Mouse (Mus musculus): Measurements from ENCODE around the gene Mta2. TPM values are rescaled to one million over a fixed set of nuclear protein-coding genes. Genes with fewer than 3 reads are reported as not detected.
A peak's percentile ranks its signal among the peaks of the same experiment; 100 is the strongest.

Mta2 gene
- total and polyA plus RNA-seq, 3 experiments = 116 to 171 (median 167) TPM

GRCm38 (mm10) chr19:8941136-8941514 lies 550 bp upstream of the Mta2 start:
- TF ChIP-seq ZMIZ1 (IDR thresholded peaks at IDR 0.05; ENCODE audit: low read depth, low read length) = no peak
- no peak for TF ChIP-seq CTCF (IDR thresholded peaks at IDR 0.05 in 2 of 3, conservative IDR thresholded peaks at IDR 0.05 in 1 of 3; ENCODE audit: control insufficient read depth in 1 of 3, insufficient read depth in 1 of 3, low read depth in 2 of 3, low read length in 3 of 3, poor library complexity in 1 of 3, severe bottlenecking in 1 of 3)
- no peak for TF ChIP-seq USF1 (IDR thresholded peaks at IDR 0.05; ENCODE audit: low read depth, low read length)
- TF ChIP-seq SIN3A (IDR thresholded peaks at IDR 0.05; ENCODE audit: low read length) = no peak
- TF ChIP-seq MAX (IDR thresholded peaks at IDR 0.05; ENCODE audit: low read length) = no peak
- no peak for TF ChIP-seq GATA1 (IDR thresholded peaks at IDR 0.05; ENCODE audit: low read depth, low read length)
- TF ChIP-seq UBTF (IDR thresholded peaks at IDR 0.05; ENCODE audit: borderline replicate concordance, insufficient read depth, low read depth, low read length) = no peak
- TF ChIP-seq EP300 (IDR thresholded peaks at IDR 0.05; ENCODE audit: low read depth in 1 of 2, low read length in 2 of 2) = no peak
- no peak for TF ChIP-seq MEF2A (IDR thresholded peaks at IDR 0.05; ENCODE audit: extremely low read depth, insufficient replicate concordance, low read depth, low read length, poor library complexity, severe bottlenecking)
- Histone ChIP-seq H3K79me2 (ENCODE audit: control insufficient read depth, insufficient read depth, low read length, poor library complexity) (peaks cover 36% of the 10 kb centered on the region), H3K4me3 (ENCODE audit: control insufficient read depth in 1 of 2, insufficient read depth in 1 of 2, low read depth in 2 of 2, low read length in 2 of 2) (peak overlapping the region; percentile 45 to 56), H3K9me3 (replicated peaks; ENCODE audit: insufficient read depth, low read length) (no peaks in the 10 kb centered on the region), H3K36me3 (ENCODE audit: control insufficient read depth in 1 of 2, insufficient read depth in 2 of 2, low read length in 2 of 2) (peaks cover 4 to 32% of the 10 kb centered on the region in 2 experiments), H3K27ac (ENCODE audit: control insufficient read depth, low read depth, low read length) (peak overlapping the region; percentile 71), H3K4me1 (ENCODE audit: control insufficient read depth in 1 of 2, insufficient read depth in 2 of 2, low read length in 2 of 2) (peaks cover 9 to 33% of the 10 kb centered on the region in 2 experiments), H3K9ac (ENCODE audit: control insufficient read depth, low read depth, low read length, poor library complexity, severe bottlenecking) (peak overlapping the region; percentile 76), H3K27me3 (ENCODE audit: control insufficient read depth in 1 of 2, insufficient read depth in 2 of 2, low read length in 2 of 2) (no peaks in the 10 kb centered on the region)
- DNase-seq (ENCODE audit: low read depth, low spot score) = no peak

DNA sequence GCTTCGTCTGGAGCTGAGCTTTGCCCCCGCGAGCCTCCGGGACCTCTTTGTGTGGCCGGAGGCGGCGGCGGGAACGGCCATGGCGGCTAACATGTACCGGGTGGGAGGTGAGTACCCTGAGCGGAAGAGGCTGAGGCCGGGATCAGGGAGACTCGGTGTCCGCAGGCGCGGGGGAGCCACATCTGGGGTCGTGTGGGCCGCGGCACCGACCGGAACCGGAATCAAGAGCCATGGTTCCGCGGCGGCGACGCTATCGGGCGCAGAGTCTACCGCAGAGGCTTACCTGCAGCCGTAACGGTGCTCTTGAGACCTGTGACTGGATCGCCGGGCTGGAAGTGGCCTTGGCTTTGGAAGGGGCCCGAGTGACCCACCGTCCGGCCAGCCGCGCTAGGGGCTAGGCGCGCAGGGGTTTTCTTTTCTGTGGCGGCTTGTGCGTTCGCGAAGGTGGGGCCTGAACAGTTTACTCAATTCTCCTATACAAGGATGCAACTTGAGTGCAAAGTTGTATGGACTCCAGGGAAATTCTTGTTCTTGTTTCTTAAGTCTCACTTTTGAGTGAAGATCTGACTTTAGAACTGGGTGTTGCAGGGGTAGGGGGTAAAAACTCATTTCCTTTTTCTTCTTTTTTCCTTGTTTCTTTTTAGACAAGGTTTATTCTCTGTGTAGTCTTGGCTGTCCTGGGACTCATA lies 745 bp downstream of the Mta2 start:
- DNase-seq (ENCODE audit: low read depth, low spot score) = peak; percentile 70
- Histone ChIP-seq H3K9ac (ENCODE audit: control insufficient read depth, low read depth, low read length, poor library complexity, severe bottlenecking) (peak overlapping the region; percentile 92), H3K4me1 (ENCODE audit: control insufficient read depth in 1 of 2, insufficient read depth in 2 of 2, low read length in 2 of 2) (peaks cover 11 to 36% of the 10 kb centered on the region in 2 experiments), H3K27ac (ENCODE audit: control insufficient read depth, low read depth, low read length) (peak overlapping the region; percentile 92), H3K9me3 (replicated peaks; ENCODE audit: insufficient read depth, low read length) (no peaks in the 10 kb centered on the region), H3K27me3 (ENCODE audit: control insufficient read depth in 1 of 2, insufficient read depth in 2 of 2, low read length in 2 of 2) (no peaks in the 10 kb centered on the region), H3K36me3 (ENCODE audit: control insufficient read depth in 1 of 2, insufficient read depth in 2 of 2, low read length in 2 of 2) (peaks cover 8 to 41% of the 10 kb centered on the region in 2 experiments), H3K4me3 (ENCODE audit: control insufficient read depth in 1 of 2, insufficient read depth in 1 of 2, low read depth in 2 of 2, low read length in 2 of 2) (peak overlapping the region; percentile 85 to 99), H3K79me2 (ENCODE audit: control insufficient read depth, insufficient read depth, low read length, poor library complexity) (peaks cover 36% of the 10 kb centered on the region)
- TF ChIP-seq POLR2A (IDR thresholded peaks at IDR 0.05; ENCODE audit: control insufficient read depth in 1 of 2, insufficient read depth in 1 of 2, low read depth in 1 of 2, low read length in 2 of 2, poor library complexity in 1 of 2) (peak in 1 of 2 experiments; percentile 29; a peak in 2 of 4 replicates), ELF1 (IDR thresholded peaks at IDR 0.05; ENCODE audit: low read depth, low read length) (no peak), MYC (IDR thresholded peaks at IDR 0.05; ENCODE audit: low read depth, low read length) (0 out of 2 replicates have a peak, but pooled peaks have one; percentile 37), MAZ (IDR thresholded peaks at IDR 0.05; ENCODE audit: low read depth, low read length) (peak; percentile 14; the same call in 1 of the 2 replicates), E2F4 (IDR thresholded peaks at IDR 0.05; ENCODE audit: borderline replicate concordance, low read depth, low read length) (no peak), ZKSCAN1 (IDR thresholded peaks at IDR 0.05; ENCODE audit: low read depth, low read length) (no peak), NELFE (IDR thresholded peaks at IDR 0.05; ENCODE audit: low read depth, low read length) (no peak), NRF1 (IDR thresholded peaks at IDR 0.05; ENCODE audit: insufficient read depth, low read depth, low read length, poor library complexity, severe bottlenecking) (0 out of 2 replicates have a peak, but pooled peaks have one; percentile 1), HCFC1 (IDR thresholded peaks at IDR 0.05; ENCODE audit: low read depth, low read length) (no peak), GABPA (IDR thresholded peaks at IDR 0.05; ENCODE audit: low read depth, low read length) (no peak), TCF12 (IDR thresholded peaks at IDR 0.05; ENCODE audit: low read depth, low read length) (0 out of 2 replicates have a peak, but pooled peaks have one; percentile 5), ZC3H11A (IDR thresholded peaks at IDR 0.05; ENCODE audit: low read depth, low read length) (no peak), ZMIZ1 (IDR thresholded peaks at IDR 0.05; ENCODE audit: low read depth, low read length) (no peak), SIN3A (IDR thresholded peaks at IDR 0.05; ENCODE audit: low read length) (peak; percentile 58), MXI1 (IDR thresholded peaks at IDR 0.05; ENCODE audit: low read depth, low read length) (0 out of 2 replicates have a peak, but pooled peaks have one; percentile 6)
